Mouse (Mus musculus): ENCODE data around the gene Tiam2.

GRCm38 (mm10) chr17:3350405-3350804 lies 24.0 kb downstream of the Tiam2 start:
- TF ChIP-seq CTCF (IDR thresholded peaks at IDR 0.05; ENCODE audit: insufficient read depth, low read length) (no peak), POLR2A (IDR thresholded peaks at IDR 0.05; ENCODE audit: borderline replicate concordance, extremely low read depth, low read depth, low read length) (no peak)
